Mouse (Mus musculus) lung, postnatal 0 days (tissue): ENCODE measurements at regions not wholly inside any gene's neighbourhood (a gene's known extent, or its start where the extent isn't known, plus 50 kb on each side); places are given as distances from the start of the nearest gene placed in this dataset.

Source experiments
- CTCF ChIP-seq: IDR thresholded peaks from 2 replicates; pipeline ENCODE4 v1.5.1; 2016; ENCODE audit warnings: antibody characterized with exemption, mild to moderate bottlenecking
- EP300 ChIP-seq: IDR thresholded peaks from 2 replicates; pipeline ENCODE4 v1.6.1; 2016; ENCODE audit warnings: antibody characterized with exemption, mild to moderate bottlenecking, control low read depth

GRCm38 (mm10) chr1:26809259-26809658 is 122.0 kb upstream of the 4931408C20Rik start:
- TF ChIP-seq CTCF (no peak), EP300 (no peak)
